Mouse (Mus musculus) liver, embryonic 16.5 days (tissue): ENCODE measurements around the gene Ssc4d. TPM values are rescaled to one million over a fixed set of nuclear protein-coding genes. Genes with fewer than 3 reads are reported as not detected.

Experiments
- ATAC-seq: fragments of 200-750 bp; cut with Nextera tagmentation; 2 replicates; pipeline ENCODE4 v1.8.0; 2017; ENCODE audit warnings: low read depth, mild to moderate bottlenecking, moderate number of reproducible peaks, moderate library complexity
- H3K27ac ChIP-seq: fragments of 300-500 bp; sonication (generic); 2 replicates; pipeline ENCODE4 v1.5.1; 2014; ENCODE audit warnings: mild to moderate bottlenecking, low read length
- H3K27me3 ChIP-seq: fragments of 300-500 bp; sonication (generic); 2 replicates; pipeline ENCODE4 v1.6.1; 2014; ENCODE audit warnings: low read depth, low read length, mixed read lengths; ENCODE audit not compliant: control insufficient read depth, insufficient read depth
- H3K36me3 ChIP-seq: fragments of 300-500 bp; sonication (generic); 2 replicates; pipeline ENCODE4 v1.6.1; 2014; ENCODE audit warnings: mild to moderate bottlenecking; ENCODE audit not compliant: control insufficient read depth, insufficient read depth
- H3K4me1 ChIP-seq: fragments of 300-500 bp; sonication (generic); 2 replicates; pipeline ENCODE4 v1.6.1; 2014; ENCODE audit warnings: low read depth, low read length, mixed read lengths; ENCODE audit not compliant: control insufficient read depth
- H3K4me2 ChIP-seq: fragments of 300-500 bp; sonication (generic); 2 replicates; pipeline ENCODE4 v1.6.1; 2014; ENCODE audit warnings: low read depth, low read length, mixed read lengths
- H3K4me3 ChIP-seq: fragments of 300-500 bp; sonication (generic); 2 replicates; pipeline ENCODE4 v1.5.1; 2014; ENCODE audit warnings: low read depth, mild to moderate bottlenecking, low read length
- H3K9ac ChIP-seq: fragments of 300-500 bp; sonication (generic); 2 replicates; pipeline ENCODE4 v1.6.1; 2014; ENCODE audit warnings: low read depth, low read length
- H3K9me3 ChIP-seq: fragments of 300-500 bp; sonication (generic); replicated peaks from 2 replicates; pipeline ENCODE4 v1.6.1; 2016; ENCODE audit warnings: low read length; ENCODE audit not compliant: control insufficient read depth
- WGBS: fragments of 180-500 bp; shearing (Covaris S2); extraction: QIAGEN DNeasy Blood & Tissue Kit; methylation state at CpG from one replicate; pipeline ENCODE4 v1.1.7; 2014; ENCODE audit not compliant: insufficient replicate concordance; 5-methylcytosine and 5-hydroxymethylcytosine counted together
- polyA plus RNA-seq: library from polyadenylated mRNA; unstranded; fragments of >200 nt; fragmentation: Nextera tagmentation; extraction: Ambion mirVana; gene quantifications from 2 replicates; pipeline ENCODE4 v1.2.1, GENCODE M21; 2015

The Ssc4d gene
- 1.5 and 1.7 TPM in 2 replicates for polyA plus RNA-seq

GRCm38 (mm10) chr5:135974365-135974764, at the start of gene Ssc4d:
TSS of gene Ssc4d (minus strand) at chr5:135974531.
- no peak within 1 kb of the TSS for H3K4me3 ChIP-seq
- WGBS = 19% methylated on average over 9 of the region's 9 CpGs
- H3K9me3 ChIP-seq = no peaks in the 10 kb centered on the region
- no peak within 1 kb of the TSS for H3K9ac ChIP-seq
- no peaks in the 10 kb centered on the region for H3K36me3 ChIP-seq
- ATAC-seq = no peak
- H3K4me2 ChIP-seq = no peak within 1 kb of the TSS
- H3K27me3 ChIP-seq = no peaks in the 10 kb centered on the region
- no peak within 1 kb of the TSS for H3K27ac ChIP-seq
- peaks cover 3% of the 10 kb centered on the region for H3K4me1 ChIP-seq

GRCm38 (mm10) chr5:136019907-136020306, 45.6 kb upstream of the Ssc4d start:
- 33% methylated on average over 1 of the region's 1 CpGs for WGBS
- no peaks in the 10 kb centered on the region for H3K27me3 ChIP-seq
- no peak overlapping the region for H3K9ac ChIP-seq
- H3K4me3 ChIP-seq = no peak overlapping the region
- ATAC-seq = peak; percentile 32; the same call in 1 of the 2 replicates
- no peak overlapping the region for H3K27ac ChIP-seq
- H3K9me3 ChIP-seq = no peaks in the 10 kb centered on the region
- H3K4me1 ChIP-seq = peaks cover 4% of the 10 kb centered on the region
- no peaks in the 10 kb centered on the region for H3K36me3 ChIP-seq
- H3K4me2 ChIP-seq = no peak overlapping the region

- 59% methylated on average over 2 of the region's 2 CpGs for WGBS
- Histone ChIP-seq H3K4me3 (no peak overlapping the region), H3K36me3 (no peaks in the 10 kb centered on the region; the same call in 1 of the 2 replicates)
These were observed 44.4 kb upstream of the Ssc4d start for GRCm38 (mm10) chr5:136018726-136019125.

GRCm38 (mm10) chr5:136017262-136017661, 42.9 kb upstream of the Ssc4d start:
- H3K4me3 ChIP-seq = no peak overlapping the region
- WGBS = 64% methylated on average over 6 of the region's 6 CpGs
- peaks cover 4% of the 10 kb centered on the region for H3K4me1 ChIP-seq
- H3K9ac ChIP-seq = no peak overlapping the region
- no peaks in the 10 kb centered on the region for H3K27me3 ChIP-seq
- no peak overlapping the region for H3K27ac ChIP-seq
- no peaks in the 10 kb centered on the region for H3K9me3 ChIP-seq
- no peak for ATAC-seq
- H3K4me2 ChIP-seq = no peak overlapping the region
- peaks cover 4% of the 10 kb centered on the region; the same call in 1 of the 2 replicates for H3K36me3 ChIP-seq

More at GRCm38 (mm10) chr5:136018726-136019125, 44.4 kb upstream of the Ssc4d start:
- Histone ChIP-seq H3K4me1 (peaks cover 4% of the 10 kb centered on the region), H3K27ac (no peak overlapping the region), H3K9me3 (no peaks in the 10 kb centered on the region), H3K27me3 (no peaks in the 10 kb centered on the region), H3K4me2 (no peak overlapping the region), H3K9ac (no peak overlapping the region)
- ATAC-seq = no peak

- Histone ChIP-seq H3K27ac (no peak overlapping the region), H3K4me1 (peaks cover 4% of the 10 kb centered on the region), H3K36me3 (peaks cover 4% of the 10 kb centered on the region; the same call in 1 of the 2 replicates), H3K9ac (no peak overlapping the region), H3K4me3 (no peak overlapping the region), H3K9me3 (no peaks in the 10 kb centered on the region), H3K27me3 (no peaks in the 10 kb centered on the region), H3K4me2 (no peak overlapping the region)
- no peak for ATAC-seq
- 72% methylated on average over 10 of the region's 10 CpGs for WGBS
These were observed 41.9 kb upstream of the Ssc4d start for GRCm38 (mm10) chr5:136016014-136016876.

GRCm38 (mm10) chr5:136015586-136015985, 41.3 kb upstream of the Ssc4d start:
- Histone ChIP-seq H3K4me2 (no peak overlapping the region), H3K4me3 (no peak overlapping the region), H3K9me3 (no peaks in the 10 kb centered on the region), H3K27ac (no peak overlapping the region), H3K4me1 (peaks cover 4% of the 10 kb centered on the region), H3K27me3 (no peaks in the 10 kb centered on the region), H3K36me3 (peaks cover 4% of the 10 kb centered on the region; the same call in 1 of the 2 replicates), H3K9ac (no peak overlapping the region)
- ATAC-seq = no peak
- 69% methylated on average over 10 of the region's 10 CpGs for WGBS

GRCm38 (mm10) chr5:136014877-136015276, 40.5 kb upstream of the Ssc4d start:
- no peak overlapping the region for H3K4me3 ChIP-seq
- H3K27me3 ChIP-seq = no peaks in the 10 kb centered on the region
- no peak overlapping the region for H3K4me2 ChIP-seq
- no peak for ATAC-seq
- peaks cover 2% of the 10 kb centered on the region for H3K4me1 ChIP-seq
- H3K36me3 ChIP-seq = peaks cover 4% of the 10 kb centered on the region; the same call in 1 of the 2 replicates
- no peak overlapping the region for H3K27ac ChIP-seq
- H3K9ac ChIP-seq = no peak overlapping the region
- WGBS = 77% methylated on average over 10 of the region's 10 CpGs
- no peaks in the 10 kb centered on the region for H3K9me3 ChIP-seq

GRCm38 (mm10) chr5:136007745-136008144, 33.4 kb upstream of the Ssc4d start:
- Histone ChIP-seq H3K4me3 (no peak overlapping the region), H3K27me3 (no peaks in the 10 kb centered on the region)

GRCm38 (mm10) chr5:136004537-136004936, 30.2 kb upstream of the Ssc4d start:
- no peaks in the 10 kb centered on the region for H3K27me3 ChIP-seq
- H3K9ac ChIP-seq = no peak overlapping the region
- H3K36me3 ChIP-seq = no peaks in the 10 kb centered on the region
- H3K9me3 ChIP-seq = no peaks in the 10 kb centered on the region
- 70% methylated on average over 4 of the region's 4 CpGs for WGBS
- H3K4me2 ChIP-seq = no peak overlapping the region
- no peak overlapping the region for H3K27ac ChIP-seq
- H3K4me1 ChIP-seq = no peaks in the 10 kb centered on the region
- H3K4me3 ChIP-seq = no peak overlapping the region
- no peak for ATAC-seq

More at GRCm38 (mm10) chr5:136007745-136008144, 33.4 kb upstream of the Ssc4d start:
- Histone ChIP-seq H3K9me3 (no peaks in the 10 kb centered on the region), H3K4me2 (no peak overlapping the region), H3K27ac (no peak overlapping the region), H3K36me3 (0 out of 2 replicates have a peak, but pooled peaks cover 4% of the 10 kb centered on the region), H3K4me1 (no peaks in the 10 kb centered on the region), H3K9ac (no peak overlapping the region)
- no peak for ATAC-seq
- WGBS = 59% methylated on average over 7 of the region's 7 CpGs
